2 mouse cellular contexts compared by ENCODE assay signal in genomic region chr11:95607286-95607685, GRCm38 (mm10). TPM values are rescaled to one million over a fixed set of nuclear protein-coding genes. Genes with fewer than 3 reads are reported as not detected.
"Had no signal": no experiment of that assay in that cellular context is flagged by ENCODE, and none has a peak within 500 bp of the region (broad histone marks: within the 10 kb centered on the region; RNA-seq: fewer than 3 reads in every experiment).

No protein-coding gene starts in this region.

RNA-seq across cellular contexts. Expression of gene Ngfr, which starts 19.8 kb away (rescaled TPM):
- total RNA-seq: hematopoietic stem cell, adult 5-6 weeks had no signal
- polyA plus RNA-seq: inflammation-experienced regulatory T-cells, adult 6 months had no signal
